Mouse (Mus musculus) T-helper 1 cell (primary cell): Measurements from ENCODE around the gene Nt5c.
"Not testable (repeated sequence)": the region's sequence is repeated elsewhere in the genome, so short reads cannot be mapped to it uniquely, and the experiment has no call there.

ENCODE experiments used
- in situ Hi-C: fragments of 300-600 bp; cut with MboI, MseI; formaldehyde crosslinking; loops from one replicate; pipeline ENCODE4 v1.15.1; 2025; ENCODE audit warnings: high pct_unique_total_duplicates

The Nt5c gene

DNA sequence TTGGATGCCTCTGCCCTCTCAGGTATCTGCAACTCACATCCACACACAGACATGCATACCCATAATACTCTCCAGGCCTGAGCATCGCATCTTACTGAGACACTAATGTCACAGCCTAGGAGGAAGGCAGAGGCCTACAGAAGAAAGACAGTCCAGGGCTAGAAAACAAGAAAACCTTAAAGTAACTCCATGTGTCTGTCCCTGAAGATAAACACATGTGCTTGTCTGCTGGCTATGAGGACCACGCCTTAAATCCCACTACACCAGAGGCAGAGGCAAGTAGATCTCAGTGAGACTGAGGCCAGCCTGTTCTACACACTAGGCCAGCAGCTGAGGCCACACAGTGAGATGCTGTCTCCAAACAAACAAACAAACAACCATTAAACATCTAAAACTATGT lies 19.5 kb upstream of the Nt5c start:
- in situ Hi-C loops, result no loop called here

DNA sequence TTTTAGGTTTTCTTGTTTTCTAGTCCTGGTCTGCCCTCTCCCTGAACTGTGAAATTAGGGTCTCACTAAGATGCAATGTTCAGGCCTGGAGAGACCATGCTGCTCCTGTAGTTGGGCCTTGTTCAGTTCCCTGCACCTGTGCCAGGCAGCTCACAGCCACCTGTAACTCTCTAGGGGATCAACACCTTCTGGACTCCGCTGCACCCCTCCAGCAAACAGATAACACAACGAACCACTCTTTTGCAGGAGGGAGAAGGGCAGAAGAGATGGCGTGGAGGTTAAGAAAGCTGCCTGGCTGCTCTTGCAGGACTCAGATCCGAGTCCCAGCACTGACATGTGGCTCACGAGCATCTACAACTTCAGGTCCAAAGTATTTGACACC lies 18.8 kb upstream of the Nt5c start:
- in situ Hi-C loops, result no loop called here

DNA sequence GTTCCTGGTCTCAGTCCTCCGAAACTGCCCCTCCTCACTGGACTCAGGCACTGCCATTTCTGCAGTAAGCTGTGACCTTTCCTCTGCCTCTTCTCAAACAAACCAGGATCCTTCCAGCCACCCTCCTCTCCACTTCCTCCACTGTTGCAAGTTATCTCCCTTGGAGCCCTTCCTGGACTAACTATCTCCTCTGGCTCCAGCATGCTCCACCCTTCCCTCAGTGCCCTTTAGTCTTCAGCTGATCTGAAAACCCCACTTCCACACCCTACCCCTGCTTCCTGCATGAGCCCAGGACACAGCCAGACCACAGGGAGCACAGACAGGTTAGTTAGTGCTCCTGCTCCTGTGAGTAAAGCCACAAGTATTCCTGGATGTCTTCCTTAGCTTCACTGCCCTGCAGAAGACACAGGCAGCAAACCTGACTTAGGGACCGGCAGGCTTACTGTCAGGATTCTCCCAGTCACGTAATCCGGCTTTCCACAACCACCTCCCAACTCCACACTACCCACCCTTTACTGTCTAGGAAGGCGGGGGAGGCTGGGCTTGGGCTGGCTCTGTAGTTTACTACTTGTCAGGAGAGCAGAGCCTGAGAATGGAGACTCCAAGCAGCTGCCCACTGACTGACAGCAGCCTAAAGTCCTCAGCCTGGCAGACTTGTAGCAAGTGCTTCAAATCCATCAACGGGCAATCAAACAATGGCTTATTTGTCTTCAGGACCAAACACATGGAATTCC lies 18.3 kb upstream of the Nt5c start:
- in situ Hi-C loops, result no loop called here

DNA sequence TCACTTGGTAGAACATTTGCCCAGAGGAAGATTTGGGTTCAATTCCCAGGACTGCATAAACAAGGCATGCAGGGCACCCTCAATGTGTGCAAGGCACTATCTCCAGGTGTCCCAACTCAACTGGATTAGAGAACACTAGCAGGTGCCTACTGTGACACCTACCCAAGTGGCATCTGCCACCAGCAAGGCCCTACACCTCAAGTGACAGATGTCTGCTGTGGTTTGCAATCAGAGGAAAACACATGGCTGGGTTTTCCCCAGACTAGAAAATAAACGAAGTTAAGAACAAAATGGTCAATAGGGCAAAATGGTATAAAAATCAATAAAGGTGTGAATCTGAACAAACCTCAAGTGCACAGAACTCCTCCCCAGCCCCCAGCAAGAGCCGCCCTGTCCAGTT lies 16.4 kb upstream of the Nt5c start:
- in situ Hi-C loops, result no loop called here

DNA sequence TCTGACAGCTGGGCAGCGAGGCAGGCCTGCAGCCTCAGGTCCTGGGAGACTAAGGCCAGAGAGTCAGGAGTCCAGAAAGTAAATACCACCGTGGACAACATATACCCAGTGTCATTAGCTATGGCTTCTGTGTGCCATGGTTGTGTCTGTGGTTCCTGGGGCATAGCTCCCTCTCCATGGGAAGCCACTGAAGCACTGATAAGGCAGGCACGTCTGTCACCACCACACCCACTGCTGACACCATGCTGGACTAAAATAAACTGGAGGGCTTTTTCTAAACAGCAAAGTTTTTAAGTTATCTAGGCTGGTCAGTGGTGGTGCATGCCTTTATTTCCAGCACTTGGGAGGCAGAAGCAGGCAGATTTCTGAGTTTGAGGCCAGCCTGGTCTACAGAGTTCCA lies 14.9 kb upstream of the Nt5c start:
- in situ Hi-C loops, result no loop called here

DNA sequence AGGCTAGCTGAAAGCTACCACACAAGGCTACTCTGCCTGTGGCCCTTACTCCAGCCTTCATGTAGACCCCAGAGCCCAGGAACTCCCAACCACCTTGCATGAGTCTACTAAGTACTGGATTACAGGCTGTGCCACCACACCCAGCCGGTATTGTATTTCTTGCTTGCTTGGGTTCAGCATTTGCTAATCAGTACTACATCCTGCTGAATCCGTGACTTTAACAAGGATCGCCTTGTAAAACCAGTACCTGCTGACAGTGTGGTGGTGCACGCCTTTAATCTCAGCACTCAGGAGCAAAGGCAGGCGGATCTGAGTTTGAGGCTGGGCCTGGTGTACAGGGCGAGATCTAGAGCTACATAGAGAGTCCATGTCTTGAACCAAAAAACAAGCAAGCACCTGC lies 11.0 kb upstream of the Nt5c start:
- in situ Hi-C loops, result no loop called here

DNA sequence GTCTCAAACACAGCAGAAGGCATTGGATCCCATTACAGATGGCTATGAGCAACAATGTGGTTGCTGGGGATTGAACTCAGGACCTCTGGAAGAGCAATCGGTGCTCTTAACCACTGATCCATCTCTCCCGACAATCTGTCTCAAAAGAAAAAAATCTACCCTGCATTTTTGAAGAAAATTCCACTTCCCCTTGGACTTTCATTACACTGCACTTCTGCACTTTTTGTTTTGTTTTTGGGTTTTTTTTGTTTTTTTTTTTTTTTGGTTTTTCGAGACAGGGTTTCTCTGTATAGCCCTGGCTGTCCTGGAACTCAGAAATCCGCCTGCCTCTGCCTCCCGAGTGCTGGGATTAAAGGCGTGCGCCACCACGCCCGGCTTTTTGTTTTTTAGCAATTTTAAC lies 4.9 kb upstream of the Nt5c start:
- in situ Hi-C loops, result not testable (repeated sequence)

DNA sequence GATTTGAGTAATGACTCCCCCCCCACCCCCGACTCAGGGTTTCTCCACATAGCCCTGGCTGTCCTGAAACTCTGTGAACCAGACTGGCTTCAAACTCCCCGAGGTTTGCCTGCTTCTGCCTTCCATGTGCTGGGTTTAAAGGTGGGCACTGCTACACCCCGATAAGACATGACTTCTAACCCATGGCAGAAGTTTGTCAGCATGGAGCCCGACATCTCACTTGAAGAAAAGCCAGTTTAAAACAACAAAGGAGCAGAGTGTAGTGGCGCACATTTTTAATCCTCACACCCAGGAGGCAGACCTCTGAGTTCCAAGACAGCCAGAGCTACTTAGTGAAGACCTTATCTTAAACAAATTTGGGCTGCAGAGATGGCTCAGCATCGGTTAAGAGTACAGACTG lies 725 bp upstream of the Nt5c start:
- in situ Hi-C loops, result no loop called here

DNA sequence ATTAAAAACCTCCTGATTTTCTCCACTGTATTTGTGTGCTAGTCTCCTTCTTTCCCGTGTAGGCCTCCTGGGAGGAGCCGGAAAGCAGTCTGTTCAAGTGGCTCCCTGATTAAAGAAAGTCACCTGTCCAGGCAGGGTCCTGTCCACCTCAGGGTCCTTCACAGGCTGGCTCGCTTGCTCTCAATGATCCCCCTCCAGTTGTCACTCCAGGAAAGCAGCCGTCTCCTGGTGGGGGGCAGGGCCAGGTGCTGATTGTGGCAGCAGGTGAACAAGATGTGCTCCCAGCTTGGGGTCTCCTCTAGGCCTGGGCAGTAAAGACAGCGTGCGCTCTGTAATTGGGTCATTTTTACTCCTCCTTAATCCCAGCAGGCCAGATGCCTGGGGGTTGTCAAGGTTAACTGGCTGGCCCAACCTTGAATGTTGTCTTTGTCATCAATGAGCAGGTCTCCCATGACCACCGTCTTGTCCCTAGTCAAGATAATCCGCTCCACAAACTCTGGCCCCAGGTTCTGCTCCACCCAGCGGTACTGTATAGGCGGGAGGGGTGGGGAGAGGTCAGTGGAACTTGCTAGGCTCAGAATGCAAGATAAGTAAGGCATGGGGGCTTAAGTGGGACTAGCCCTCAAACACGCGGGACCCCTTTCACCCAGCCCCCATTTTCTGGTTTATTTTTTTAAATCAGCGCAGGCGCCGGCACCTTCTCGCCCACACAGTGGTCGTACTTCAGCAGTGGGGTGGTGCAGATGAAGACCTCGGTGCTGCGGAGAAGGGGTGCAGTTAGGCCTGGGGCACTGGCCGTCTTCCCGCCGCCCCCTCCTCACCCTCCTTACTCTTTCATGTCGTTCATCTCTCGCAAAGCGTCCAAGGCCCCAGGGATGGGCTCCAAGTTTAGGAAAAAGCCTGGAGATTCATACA lies 964 bp downstream of the Nt5c start:
- in situ Hi-C loops, result no loop called here

DNA sequence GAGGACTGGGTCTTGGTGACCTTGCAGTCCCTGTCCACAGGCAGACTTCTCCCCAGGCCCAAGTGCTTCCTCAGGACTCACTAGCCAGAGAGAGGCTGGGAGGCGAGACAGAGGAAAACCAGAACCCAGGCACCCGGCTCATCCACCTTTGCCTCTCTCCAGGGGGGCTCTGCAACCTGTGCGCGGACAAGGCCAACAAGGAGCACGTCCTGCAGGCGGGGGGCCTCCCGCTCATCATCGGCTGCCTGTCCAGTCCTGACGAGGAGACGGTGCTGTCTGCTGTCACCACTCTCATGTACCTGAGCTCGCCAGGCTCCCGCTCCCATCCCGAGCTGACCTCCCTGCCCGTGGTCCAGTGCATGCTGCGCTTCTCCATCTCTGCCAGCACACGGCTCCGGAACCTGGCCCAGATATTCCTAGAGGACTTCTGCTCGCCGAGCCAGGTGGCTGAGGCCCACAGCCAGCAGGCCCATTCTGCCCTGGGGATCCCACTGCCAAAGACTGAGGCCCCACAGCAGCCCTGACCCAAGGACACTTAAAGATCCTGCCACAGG lies 3.0 kb downstream of the Nt5c start:
- in situ Hi-C loops, result no loop called here

DNA sequence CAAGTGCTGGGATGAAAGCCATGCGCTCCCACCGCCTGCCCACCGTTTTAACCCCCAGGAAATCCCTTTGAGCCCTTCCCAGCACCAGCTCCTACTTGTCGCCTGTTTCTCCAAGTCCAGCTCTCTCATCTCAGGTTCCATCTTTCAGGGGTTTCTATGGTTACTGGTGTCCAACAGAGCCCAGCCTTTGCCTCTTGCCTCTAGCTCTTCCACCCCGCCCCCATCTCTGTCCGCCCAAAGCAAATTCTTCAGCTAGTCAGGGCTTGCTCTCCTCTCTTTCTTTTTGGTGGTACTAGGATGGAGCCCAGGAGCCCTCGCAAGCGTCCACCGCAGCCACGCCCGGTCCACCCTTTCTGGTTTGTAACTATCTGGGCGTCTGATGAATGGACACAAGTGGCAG lies 6.5 kb downstream of the Nt5c start:
- in situ Hi-C loops, result no loop called here

DNA sequence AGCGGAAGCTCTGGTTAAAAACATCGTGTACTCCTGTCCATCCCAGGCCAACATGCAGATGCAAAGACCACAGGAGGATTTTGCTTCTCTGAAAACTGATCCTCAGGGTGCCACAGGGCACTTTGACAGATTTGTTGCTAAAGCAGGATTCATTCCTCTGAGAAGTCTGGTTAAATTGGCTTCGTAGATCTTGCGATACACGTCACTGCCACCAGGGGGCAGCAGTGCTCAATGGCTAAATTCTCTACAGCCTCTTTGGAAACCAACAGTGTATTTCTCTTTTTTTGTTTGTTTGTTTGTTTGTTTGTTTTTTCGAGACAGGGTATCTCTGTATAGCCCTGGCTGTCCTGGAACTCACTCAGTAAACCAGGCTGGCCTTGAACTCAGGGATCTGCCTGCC lies 7.9 kb downstream of the Nt5c start:
- in situ Hi-C loops, result no loop called here

DNA sequence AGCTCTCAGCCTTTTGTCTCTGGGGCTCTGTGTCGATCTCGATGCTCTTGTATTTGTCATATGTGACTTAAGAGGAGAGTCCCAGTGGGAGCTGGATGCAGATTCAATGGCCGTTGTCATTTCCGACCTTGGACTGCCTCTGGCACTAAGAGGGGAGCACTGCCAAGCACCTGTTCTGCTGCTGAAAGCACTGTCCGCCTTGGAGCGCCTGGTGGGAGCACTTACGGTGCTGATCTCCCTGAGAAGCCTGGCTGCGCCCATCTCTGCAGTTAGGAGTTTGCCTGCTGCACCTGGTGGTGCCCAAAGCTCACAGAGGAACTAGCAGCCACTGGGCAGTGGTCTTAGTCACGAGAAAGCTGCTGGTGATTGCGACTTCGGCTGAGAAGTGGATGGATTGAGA lies 8.4 kb downstream of the Nt5c start:
- in situ Hi-C loops, result no loop called here

DNA sequence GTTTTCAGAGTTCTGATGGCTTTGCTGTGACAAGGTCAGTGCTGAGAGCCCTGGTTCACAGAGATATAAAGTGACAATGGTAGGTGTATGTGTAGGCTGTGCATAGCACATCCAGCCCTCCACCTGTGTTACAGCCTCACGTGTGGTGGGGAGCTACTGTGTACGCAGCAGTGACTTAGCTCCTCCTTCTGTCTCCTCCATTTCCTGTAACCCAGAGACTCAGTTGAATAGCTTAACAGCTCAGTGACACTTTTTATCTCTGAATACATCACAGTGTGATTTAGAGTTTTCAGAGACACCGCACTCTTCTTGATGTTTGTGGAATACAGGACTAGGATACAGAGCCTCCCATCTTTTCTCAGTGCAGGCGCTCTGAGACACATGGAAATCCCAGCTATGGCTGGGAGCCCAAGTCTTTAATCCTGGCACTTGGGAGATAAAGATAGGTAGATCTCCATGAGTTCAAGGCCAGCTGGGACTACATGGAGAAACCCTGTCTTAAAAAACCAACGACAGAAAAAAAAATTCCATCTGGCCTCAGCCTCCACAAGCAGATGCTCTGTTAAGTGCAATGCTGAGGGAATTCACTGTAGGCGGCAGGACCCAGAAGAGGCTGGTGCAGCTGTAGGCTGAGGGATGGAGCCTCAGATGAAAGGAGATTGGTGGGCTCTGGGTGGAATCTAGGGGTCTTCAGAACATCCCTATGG lies 10.0 kb downstream of the Nt5c start:
- in situ Hi-C loops, result no loop called here

DNA sequence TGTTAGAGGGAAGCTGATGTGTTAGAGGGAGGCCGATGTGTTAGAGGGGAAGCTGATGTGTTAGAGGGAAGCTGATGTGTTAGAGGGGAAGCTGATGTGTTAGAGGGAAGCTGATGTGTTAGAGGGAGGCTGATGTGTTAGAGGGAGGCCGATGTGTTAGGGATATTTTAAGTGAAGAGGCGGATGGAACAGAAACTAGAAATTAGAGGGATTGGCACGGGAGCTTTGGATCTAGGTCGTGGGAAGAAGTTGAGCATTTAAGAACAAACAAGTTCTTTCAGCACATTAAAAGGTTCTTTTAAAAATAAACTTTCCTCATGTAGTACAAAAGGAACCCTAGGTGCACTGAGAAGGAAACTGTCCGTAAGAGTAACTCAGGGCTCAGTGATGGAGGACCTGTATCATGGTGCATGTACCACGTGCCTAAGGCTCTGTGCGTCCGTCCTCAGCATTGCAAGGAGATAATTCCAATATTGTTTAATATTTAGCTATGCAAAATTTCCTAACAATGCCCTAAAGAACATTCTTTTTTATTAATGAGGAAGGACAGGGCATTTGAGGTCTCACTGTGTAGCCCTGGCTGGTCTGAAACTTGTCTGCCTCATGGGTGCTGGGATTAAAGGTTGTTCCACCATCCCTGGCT lies 13.2 kb downstream of the Nt5c start:
- in situ Hi-C loops, result loop anchor here (10.0 kb wide), 1 partner anchor 54 kb away; the partner anchor contains the start of gene Kctd2

DNA sequence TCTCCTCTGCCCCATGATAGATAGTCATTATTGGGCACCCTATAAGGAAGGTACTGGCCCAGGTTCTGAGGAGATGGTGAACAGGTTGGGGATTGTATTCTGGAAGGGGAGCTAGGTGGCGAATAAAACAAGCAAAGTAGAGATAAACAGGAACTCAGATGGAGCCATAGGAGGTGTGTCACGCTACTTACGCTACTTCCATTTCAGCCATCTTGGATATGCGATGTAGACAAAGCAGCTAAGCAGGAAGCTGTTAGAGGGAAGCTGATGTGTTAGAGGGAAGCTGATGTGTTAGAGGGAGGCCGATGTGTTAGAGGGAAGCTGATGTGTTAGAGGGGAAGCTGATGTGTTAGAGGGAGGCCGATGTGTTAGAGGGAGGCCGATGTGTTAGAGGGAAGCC lies 14.3 kb downstream of the Nt5c start:
- in situ Hi-C loops, result loop anchor here (10.0 kb wide), 1 partner anchor 53 kb away; the partner anchor contains the start of gene Kctd2

DNA sequence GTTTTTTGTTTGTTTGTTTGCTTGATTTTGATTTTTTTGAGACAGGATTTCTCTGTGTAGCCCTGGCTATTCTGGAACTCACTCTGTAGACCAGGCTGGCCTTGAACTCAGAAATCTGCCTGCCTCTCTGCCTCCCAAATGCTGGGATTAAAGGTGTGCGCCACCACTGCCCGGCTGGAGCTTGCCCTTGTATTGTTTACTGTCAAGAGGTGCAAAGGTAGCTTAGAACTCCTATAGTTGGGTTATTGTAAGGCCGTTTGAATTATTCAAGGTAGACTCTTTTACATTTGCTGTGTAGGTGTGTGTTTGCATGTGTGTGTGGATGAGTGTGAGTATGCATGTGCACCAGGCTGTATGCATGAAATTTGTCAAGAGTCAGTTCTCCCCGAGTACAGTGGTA lies 15.0 kb downstream of the Nt5c start:
- in situ Hi-C loops, result loop anchor here (10.0 kb wide), 1 partner anchor 52 kb away; the partner anchor contains the start of gene Kctd2

DNA sequence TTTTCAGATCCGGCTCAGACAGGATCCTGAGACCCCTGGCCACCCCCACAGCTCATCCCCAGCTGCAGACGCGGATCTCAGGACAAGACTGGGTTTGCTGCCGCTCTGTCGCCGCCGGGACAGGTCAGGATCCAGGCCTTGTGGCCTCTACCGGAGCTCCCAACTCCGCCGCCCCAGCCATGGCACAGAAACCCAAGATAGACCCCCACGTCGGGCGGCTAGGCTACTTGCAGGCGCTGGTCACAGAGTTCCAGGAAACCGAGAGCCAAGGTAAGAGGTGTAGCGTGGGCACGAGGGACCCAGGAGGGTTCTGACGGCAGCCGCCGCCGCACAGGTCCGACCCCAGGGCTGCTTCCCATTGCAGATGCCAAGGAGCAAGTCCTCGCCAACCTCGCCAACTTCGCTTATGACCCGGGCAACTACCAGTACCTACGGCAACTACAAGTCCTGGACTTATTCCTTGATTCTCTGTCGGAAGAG lies 15.9 kb downstream of the Nt5c start:
- in situ Hi-C loops, result loop anchor here (10.0 kb wide), 1 partner anchor 51 kb away; the partner anchor contains the start of gene Kctd2

DNA sequence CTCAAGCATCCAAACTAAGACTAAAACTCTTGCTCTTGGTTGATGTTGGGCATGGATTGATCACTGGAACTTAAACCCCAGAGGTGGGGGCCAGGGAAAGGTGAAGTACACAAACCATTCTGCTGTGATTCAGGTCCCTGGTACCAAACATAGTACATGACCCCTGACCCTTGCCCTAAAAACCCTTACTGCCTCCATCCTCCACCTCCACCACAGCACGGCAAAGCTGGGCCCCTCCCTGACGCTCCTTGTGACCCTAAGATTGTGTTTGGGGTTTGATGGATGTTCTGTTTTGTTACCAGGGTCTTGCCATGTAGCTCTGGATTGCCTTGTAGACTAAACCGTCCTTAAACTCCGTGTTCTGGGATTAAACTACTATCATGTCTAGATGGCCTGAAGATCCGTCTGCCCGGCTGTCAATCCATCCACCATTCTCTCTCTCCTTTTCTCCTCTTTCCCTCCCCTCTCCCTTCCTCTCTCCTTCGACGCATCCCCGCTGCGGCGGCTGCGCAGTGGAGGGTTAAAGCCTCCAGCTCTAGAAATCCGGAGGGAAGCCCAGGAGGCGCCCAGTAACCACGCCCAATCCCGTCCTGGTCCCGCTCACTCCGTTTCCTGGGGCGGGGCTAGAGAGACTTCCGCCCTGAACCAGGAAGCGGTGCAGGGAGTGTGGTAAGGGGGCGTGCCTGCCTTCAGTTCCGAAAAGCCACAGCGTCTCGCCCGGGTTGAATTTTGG lies 16.5 kb downstream of the Nt5c start, which contains the start of gene Armc7:
Gene Armc7, plus strand, starts transcription at position 643 of the 733 bp plus-strand sequence.
- in situ Hi-C loops, result loop anchor here (10.0 kb wide), 1 partner anchor 50 kb away; the partner anchor contains the start of gene Kctd2

DNA sequence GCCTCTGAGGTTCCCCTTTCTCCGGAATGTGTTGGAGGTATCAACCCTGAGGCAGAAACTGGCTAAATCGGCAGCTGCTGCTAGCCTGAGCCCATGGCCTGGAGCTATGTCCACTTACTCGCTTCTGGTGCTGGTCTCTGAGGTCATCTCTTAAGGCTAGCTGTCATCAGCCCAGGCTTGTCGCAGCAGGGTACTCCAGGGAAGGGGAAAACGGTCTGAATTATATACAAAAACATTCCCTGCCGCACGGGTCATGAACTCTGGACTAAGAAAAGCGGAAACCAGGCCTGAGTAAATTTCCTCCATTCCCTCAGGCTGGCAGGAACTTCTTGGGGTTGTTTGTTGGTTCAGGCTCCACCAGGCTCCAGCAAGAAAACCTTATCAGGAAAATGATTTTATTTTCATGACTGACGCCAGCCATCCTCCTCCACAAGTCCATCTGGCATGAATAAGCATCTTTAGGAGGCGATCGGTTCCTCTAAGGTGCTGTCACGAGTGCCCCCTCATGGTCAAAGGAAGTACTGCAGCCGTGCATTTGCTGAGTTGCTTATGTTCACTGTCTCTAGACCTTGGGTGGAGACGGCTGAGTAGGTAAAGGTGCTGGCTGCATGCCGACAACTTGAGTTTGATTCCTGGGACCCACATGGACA lies 17.9 kb downstream of the Nt5c start:
- in situ Hi-C loops, result loop anchor here (5.0 to 10.0 kb wide), 2 partner anchors 49 to 116 kb away; partner anchors contain the start of gene Kctd2
